Mouse (Mus musculus) fibroblast of lung, adult 2 months (primary cell): ENCODE measurements at regions not wholly inside any gene's neighbourhood (a gene's known extent, or its start where the extent isn't known, plus 50 kb on each side); places are given as distances from the start of the nearest gene placed in this dataset.
"Not testable (repeated sequence)": the region's sequence is repeated elsewhere in the genome, so short reads cannot be mapped to it uniquely, and the experiment has no call there.

Source experiments
- DNase-seq: peaks from one replicate; pipeline ENCODE4 v3.0.0-alpha.2; 2011; ENCODE audit warnings: low read depth

DNA sequence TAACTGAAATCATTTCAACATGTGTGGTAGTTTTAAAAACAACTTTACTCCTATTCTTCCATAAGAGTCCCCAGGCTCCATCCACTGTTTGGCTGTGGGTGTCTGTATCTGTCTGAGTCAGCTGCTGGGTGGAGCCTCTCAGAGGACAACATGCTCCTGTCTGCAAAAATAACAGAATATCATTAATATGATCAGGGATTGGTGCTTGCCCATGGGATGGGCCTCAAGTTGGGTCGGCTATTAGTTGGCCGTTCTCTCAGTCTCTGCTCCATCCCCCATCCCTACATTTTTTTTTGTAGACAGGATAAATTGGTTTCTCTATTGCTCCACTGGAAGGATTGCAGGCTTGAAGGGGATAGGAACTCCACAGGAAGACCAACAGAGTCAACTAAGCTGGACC, 108.5 kb upstream of the Fgf16 start:
- DNase-seq = not testable (repeated sequence)

DNA sequence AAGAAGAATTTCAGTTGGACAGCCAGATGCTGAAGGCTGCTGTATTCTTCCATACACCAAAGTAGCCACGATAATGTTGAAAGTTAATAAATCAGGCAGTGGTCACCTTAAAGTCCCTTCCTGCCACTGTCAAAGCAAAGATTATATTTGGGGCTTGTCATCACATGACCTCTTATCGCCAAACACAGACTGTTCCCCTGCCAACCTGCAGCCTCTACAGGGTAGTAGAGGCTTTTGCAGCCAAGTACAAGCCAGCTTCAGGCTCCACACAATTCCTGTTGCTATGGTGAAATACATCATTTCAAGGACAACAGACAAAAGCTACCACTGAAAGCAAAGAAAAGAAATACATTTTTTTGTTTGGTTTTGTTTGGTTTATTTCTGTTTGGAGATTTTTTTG, 93.5 kb upstream of the Fgf16 start:
- DNase-seq = no peak

DNA sequence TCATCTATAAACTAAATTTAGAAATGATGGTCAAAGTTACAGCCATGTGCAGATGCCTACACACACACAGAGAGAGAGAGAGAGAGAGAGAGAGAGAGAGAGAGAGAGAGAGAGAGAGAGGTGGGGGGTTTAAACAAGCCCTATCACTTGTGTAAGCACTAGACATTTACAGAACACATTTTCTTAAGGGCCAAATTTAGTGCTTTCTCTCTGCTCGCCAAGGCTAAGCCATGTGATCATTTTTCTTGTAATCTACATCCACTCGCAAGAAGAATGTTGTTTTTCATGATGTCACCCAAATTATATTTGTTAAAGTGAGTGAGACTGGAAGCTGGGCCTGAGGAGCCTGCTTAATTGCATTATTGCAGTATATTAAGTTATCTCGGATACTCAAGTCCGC, 92.8 kb upstream of the Fgf16 start:
- DNase-seq = no peak

DNA sequence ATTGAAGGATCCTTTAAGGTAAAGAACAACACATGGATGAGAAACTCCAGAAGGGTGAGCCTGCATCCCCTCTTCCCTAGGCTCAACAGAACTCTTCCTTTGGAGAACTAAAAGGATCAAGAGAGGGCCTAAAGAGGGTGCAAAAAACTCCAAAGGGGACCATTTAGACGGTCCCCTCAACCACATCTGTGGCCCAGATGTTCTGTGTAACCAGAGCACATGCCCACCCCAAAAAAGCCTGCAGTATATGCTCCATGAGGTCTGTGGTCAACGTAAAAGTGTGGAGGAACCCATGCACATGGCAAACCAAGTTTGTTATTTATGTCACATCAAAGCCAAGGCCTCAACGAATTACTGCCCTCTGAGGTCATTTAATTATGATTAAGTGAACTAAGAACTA, 89.2 kb upstream of the Fgf16 start:
- DNase-seq = no peak

DNA sequence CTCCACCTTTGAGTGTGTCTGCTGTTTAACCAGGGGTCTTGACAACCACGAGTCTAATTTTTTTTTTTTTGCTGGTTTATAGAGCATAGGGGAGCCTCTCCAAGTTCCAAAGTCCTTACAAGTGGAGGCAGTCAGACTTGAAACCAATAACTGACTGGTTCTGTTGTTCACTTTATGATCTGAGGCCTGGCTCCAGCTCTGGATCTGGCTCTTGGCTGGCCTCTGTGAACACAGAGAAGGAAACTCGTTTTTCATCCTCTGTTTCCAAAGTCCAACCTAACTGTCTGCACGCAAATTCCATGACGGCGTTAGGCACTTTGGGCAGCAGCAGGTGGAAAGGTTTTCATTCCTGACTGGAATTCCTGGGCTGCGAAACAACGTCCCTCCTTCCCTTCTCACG, 80.4 kb upstream of the Fgf16 start:
- DNase-seq = peak; percentile 8

DNA sequence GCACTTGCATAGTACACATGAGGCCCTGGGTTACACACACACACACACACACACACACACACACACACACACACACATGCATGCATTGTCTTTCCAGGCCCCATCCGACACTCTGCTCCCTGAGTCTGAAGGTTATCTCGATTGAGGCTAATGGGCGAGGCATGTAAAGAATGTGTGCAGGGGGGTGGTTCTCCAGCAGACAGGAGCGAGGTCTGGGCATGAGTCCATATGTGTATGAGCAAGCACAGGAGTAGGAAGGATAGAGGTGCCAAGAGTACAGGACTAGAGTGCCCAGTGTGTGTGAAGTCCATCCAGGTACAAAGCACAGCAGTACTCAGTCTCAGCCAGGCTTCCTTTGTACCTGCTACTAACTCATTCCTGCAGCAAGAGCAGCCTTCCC, 79.6 kb upstream of the Fgf16 start:
- no peak for DNase-seq

DNA sequence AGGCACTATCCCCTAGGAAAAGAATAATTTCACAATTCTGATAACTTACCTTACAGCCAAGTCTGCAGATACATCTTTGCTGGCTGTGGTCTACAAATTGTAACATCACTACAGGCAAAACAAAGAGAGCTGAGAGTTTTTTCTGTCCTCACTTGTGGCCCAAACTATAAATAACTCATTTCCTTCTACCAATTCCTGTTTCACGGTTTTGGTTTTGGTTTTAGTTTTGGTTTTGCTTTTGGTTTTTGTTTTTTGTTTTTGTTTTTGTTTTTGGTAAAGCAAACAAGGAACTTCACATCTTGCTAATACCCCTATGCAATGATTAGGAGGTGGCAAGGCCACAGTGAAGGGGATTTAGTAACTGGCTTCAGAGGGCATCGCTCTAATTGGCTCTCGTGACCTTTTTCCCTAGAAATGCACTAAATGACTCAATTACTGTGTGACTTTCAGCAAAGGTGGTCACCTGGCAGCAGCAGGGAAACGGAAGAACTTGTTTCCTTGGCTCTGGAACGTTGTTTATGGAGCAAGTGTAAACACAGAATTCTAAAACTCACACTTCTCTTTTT, 53.3 kb upstream of the Fgf16 start:
- DNase-seq = no peak
